Mouse (Mus musculus): Measurements from ENCODE around the gene Cops7a. TPM values are rescaled to one million over a fixed set of nuclear protein-coding genes. Genes with fewer than 3 reads are reported as not detected.

Cops7a gene
- 48.8 and 56.1 TPM in 2 replicates for polyA plus RNA-seq (2012; rRNA removed)

DNA sequence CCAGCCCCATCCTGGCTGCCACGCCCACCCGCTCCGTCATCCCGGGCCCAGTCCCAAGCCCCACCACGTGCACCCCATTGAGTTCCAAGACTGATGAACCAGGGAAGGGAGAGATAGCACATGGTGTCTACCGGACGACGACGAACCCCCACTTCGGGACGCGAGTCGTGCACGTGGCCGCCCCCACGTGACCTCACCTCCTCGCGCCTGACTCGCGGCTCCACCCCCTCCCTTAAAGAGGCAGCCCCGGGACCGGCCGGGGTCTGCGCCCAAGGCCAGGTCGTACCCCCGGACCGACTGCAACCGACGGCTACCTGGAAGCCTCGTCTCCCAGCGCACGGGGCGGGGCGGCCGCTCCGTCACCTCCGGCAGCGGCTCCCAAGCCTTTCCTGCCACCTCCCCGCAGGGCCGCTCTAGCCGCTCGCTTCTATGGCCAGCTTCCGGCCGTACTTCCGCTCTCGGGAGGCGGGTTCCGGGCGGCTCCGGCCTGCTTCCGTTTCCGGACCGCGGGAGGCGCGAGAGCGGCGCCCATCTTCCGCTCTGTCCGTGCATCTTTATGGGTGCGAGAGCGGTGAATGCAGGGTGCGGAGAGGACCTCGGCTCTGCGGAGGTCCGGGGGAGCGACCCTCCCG lies at the start of gene Cops7a:
TSS of gene Cops7a (minus strand) at position 451 of the 632 bp plus-strand sequence.

DNA sequence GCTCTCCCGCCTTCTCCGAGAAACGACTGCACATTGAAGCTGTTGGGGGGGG lies 43.6 kb upstream of the Cops7a start, which contains the start of gene Zfp384:
TSS of gene Zfp384 (plus strand) at position 17 of the 52 bp plus-strand sequence.

DNA sequence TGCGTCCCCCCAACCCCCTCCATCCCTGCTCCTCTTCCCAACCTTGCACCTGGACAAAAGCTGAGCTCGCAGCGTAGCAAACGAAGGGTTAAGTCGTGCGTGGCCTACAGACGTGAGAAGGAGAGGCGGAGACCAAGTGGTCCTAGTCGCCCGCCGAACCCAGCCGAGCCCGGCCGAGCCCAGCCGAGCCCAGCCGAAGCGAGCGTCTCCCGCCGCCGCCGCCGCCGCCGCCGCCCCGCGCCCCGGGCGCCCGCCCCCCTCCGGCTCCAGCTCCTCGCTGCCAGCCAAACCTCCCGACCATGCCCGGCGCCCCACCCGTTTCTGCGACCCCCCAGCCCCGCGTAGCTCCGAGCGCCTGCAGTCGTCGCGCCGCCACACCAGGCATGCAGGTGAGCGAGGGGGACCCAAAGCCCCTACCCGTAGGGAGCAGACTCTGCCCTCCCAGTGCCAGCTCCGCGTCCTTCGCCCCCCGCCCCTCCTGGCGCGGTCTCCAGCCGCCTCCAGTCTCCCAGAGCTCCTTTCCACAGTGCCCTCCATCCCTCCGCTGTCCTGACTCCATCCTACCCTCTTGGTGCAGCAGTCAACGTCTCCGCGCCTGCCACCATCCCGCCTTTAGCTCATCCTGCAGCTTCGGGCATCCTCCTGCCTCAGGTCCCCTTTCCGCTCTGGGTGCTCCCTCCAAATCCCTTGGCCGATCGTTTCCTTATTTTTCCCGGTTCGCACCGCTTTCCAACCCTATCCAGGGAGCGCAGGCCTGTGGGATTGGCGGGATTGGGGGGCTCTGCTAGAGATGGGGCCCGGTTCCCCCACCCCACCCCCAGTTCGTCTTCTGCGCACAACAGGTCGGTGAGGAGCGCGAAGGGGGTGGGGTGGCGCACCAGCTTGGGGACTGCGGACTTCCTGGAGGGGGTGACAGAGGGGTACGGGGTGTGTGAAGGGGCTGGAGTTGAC lies 31.5 kb upstream of the Cops7a start, which contains the start of gene Pianp:
TSS of gene Pianp (plus strand) at position 144 of the 951 bp plus-strand sequence.

DNA sequence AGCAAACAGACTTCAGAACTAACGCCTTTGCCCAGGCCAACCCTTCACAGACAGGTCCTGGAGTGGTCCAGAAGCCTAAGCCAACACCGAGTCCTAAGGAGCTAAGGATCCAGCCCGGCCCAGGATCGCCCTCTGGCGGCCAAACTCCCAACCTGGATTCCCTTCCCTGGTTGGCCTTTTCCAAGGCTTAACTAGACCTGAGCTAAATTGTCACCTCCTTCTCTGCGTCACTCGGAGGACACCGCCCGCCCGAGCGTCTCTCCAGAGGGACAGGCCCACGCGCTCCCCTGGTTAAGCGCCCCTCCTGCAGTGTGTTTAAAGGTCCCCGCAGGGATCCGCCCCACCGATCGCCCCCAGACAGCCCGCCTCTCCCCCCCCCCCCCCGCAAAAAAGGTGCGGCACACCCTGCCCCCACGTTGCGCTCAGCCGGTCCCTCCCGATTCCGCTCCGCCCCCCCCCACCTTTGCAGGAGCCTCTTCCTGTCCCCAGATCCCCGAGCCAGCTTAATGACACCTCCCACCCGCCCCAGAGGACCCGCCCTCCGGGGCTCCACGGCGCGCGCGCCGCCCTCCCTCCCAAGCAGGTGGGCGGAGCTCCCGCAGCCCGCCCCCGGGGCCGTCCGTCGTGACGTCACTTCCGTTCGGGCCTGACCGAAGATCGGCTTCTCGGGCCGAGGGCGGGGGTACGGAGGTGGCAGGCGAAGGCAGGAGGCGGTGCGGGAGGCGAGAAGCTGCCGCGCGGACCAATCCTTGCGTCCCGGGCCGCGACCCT lies 34.4 kb downstream of the Cops7a start, which contains the start of gene Mlf2:
TSS of gene Mlf2 (plus strand) at position 633 of the 771 bp plus-strand sequence.

DNA sequence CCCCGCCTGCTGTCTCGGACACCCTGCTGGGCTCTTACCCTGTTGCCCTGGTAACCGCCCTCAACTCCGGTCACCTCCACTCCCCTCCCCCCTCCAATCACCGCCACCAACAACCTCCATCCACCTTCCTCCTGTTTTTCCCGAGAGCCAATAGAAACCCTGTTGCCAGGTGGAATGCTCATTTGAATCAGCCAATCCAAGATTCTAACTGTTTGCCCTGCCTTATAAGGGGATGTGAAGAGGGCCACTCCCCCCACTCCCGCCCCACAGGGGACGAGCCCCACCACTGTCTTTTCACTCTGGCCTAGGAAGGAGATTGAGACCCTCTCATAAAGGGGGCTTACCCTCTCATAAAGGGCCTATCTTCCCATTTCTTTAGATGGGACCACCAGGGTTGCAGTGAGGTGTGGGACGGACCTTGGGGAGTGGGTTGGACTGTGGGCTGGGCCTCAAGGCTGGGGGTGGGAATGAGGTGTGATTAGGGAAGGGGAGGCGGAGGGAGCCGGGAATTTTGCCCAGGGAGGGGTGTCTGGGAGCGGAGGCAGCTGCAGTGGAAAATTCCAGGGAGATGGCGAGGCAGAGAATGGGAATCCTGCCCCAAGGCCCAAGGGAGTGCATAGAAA lies 45.5 kb downstream of the Cops7a start, which contains the start of gene Ptms:
TSS of gene Ptms (minus strand) at position 409 of the 623 bp plus-strand sequence.

DNA sequence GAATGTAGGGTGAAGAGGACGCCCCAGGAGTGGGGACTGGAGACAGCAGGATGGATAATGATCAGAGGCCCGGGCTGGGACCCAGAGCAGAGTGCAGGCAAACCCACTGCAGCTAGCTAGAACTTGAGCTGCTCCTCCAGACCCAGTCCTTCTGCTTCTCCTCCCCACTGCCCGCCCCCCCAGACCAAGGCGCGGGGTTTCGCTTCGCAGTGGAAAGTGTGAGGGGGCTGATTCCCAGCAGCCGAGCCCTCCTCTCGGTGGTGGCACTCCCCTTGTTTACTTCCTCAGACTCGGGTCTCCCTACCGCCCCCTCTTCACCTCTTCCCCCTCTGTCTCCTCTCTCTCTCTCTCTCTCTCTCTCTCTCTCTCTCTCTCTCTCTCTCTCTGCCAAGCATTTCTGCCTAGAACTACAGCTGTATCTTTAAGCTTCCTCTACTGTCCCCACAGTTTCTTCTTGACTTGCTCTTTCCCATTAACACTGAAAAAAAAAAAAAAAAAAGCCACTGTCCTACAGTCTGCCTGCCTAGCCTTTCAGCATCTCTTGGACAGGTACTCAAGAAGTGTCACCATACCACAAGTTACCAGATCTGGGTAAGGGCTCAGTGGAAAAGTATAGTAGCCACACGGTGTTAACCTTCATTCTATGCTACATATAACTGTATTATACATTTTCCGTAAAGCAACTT lies 53.7 kb downstream of the Cops7a start, which contains the start of gene Lag3:
TSS of gene Lag3 (minus strand) at position 173 of the 686 bp plus-strand sequence.

Other genes starting within 250 kb of the Cops7a start
- gene Ptpn6, start 226.8 kb downstream of the Cops7a start, polyA plus RNA-seq (2012; rRNA removed) = 16.4 and 20.0 TPM in 2 replicates
- 40.8 and 45.6 TPM in 2 replicates for gene Grcc10, start 224.2 kb downstream of the Cops7a start, polyA plus RNA-seq (2012; rRNA removed)
- not detected in 2 replicates for gene Gm45234, start 209.5 kb downstream of the Cops7a start, polyA plus RNA-seq (2012; rRNA removed)
- 2.4 and 3.2 TPM in 2 replicates for gene Atn1, start 209.0 kb downstream of the Cops7a start, polyA plus RNA-seq (2012; rRNA removed)
- 0.25 and 0.46 TPM in 2 replicates for gene Eno2, start 195.9 kb downstream of the Cops7a start, polyA plus RNA-seq (2012; rRNA removed)
- gene Lrrc23, start 185.8 kb downstream of the Cops7a start, polyA plus RNA-seq (2012; rRNA removed) = 0.06 TPM in 1 of 2 replicates, not detected in the other
- 4.4 and 5.3 TPM in 2 replicates for gene Spsb2, start 156.9 kb downstream of the Cops7a start, polyA plus RNA-seq (2012; rRNA removed)
- 274 and 318 TPM in 2 replicates for gene Tpi1, start 151.2 kb downstream of the Cops7a start, polyA plus RNA-seq (2012; rRNA removed)
- gene Usp5, start 136.1 kb downstream of the Cops7a start, polyA plus RNA-seq (2012; rRNA removed) = 26.5 and 29.8 TPM in 2 replicates
- gene Cdca3, start 136.0 kb downstream of the Cops7a start, polyA plus RNA-seq (2012; rRNA removed) = 120 and 156 TPM in 2 replicates
- 0.09 TPM in 1 of 2 replicates, not detected in the other for gene Gnb3, start 125.3 kb downstream of the Cops7a start, polyA plus RNA-seq (2012; rRNA removed)
- 2.9 and 4.2 TPM in 2 replicates for gene P3h3, start 107.8 kb downstream of the Cops7a start, polyA plus RNA-seq (2012; rRNA removed)
- 0.03 and 0.08 TPM in 2 replicates for gene Gpr162, start 101.6 kb downstream of the Cops7a start, polyA plus RNA-seq (2012; rRNA removed)
- 0.05 and 0.08 TPM in 2 replicates for gene Cd4, start 77.3 kb downstream of the Cops7a start, polyA plus RNA-seq (2012; rRNA removed)
- gene Lag3, start 53.8 kb downstream of the Cops7a start, polyA plus RNA-seq (2012; rRNA removed) = 0.09 and 0.11 TPM in 2 replicates
- gene Ptms, start 45.4 kb downstream of the Cops7a start, polyA plus RNA-seq (2012; rRNA removed) = 107 and 113 TPM in 2 replicates
- 79.5 and 83.4 TPM in 2 replicates for gene Mlf2, start 34.2 kb downstream of the Cops7a start, polyA plus RNA-seq (2012; rRNA removed)
- 0.03 TPM in 2 replicates for gene Pianp, start 31.2 kb upstream of the Cops7a start, polyA plus RNA-seq (2012; rRNA removed)
- gene Zfp384, start 43.6 kb upstream of the Cops7a start, polyA plus RNA-seq (2012; rRNA removed) = 18.1 and 21.6 TPM in 2 replicates
- gene Ing4, start 74.2 kb upstream of the Cops7a start, polyA plus RNA-seq (2012; rRNA removed) = 16.7 and 18.7 TPM in 2 replicates
- 2.5 and 3.8 TPM in 2 replicates for gene Acrbp, start 84.2 kb upstream of the Cops7a start, polyA plus RNA-seq (2012; rRNA removed)
- 1.1 and 1.9 TPM in 2 replicates for gene Lpar5, start 102.4 kb upstream of the Cops7a start, polyA plus RNA-seq (2012; rRNA removed)
- gene Chd4, start 130.4 kb upstream of the Cops7a start, polyA plus RNA-seq (2012; rRNA removed) = 24.7 and 28.3 TPM in 2 replicates
- 24.5 and 26.9 TPM in 2 replicates for gene Nop2, start 166.4 kb upstream of the Cops7a start, polyA plus RNA-seq (2012; rRNA removed)
- gene Iffo1, start 179.7 kb upstream of the Cops7a start, polyA plus RNA-seq (2012; rRNA removed) = 5.8 and 6.3 TPM in 2 replicates
- gene Gapdh, start 200.9 kb upstream of the Cops7a start, polyA plus RNA-seq (2012; rRNA removed) = 1,650 and 2,016 TPM in 2 replicates
- 121 and 141 TPM in 2 replicates for gene Ncapd2, start 226.2 kb upstream of the Cops7a start, polyA plus RNA-seq (2012; rRNA removed)
- 53.6 and 57.5 TPM in 2 replicates for gene Mrpl51, start 226.3 kb upstream of the Cops7a start, polyA plus RNA-seq (2012; rRNA removed)